ENCODE assay signal across 10 mouse cellular contexts in genomic region chr6:91346071-91346905, GRCm38 (mm10).
DNase-seq lines count a peak whose midpoint lies in the region; ATAC-seq lines count a peak whose summit lies in the region.
"Had no signal": no experiment of that assay in that cellular context is flagged by ENCODE, and none has a peak within 500 bp of the region (broad histone marks: within the 10 kb centered on the region; RNA-seq: fewer than 3 reads in every experiment).

No protein-coding gene starts in this region.

- H3K4me2 ChIP-seq in embryonic facial prominence, embryonic 14.5 days (ENCODE audit: low read depth, low read length), result no peak overlapping the region
- H3K4me2 ChIP-seq in hindbrain, embryonic 16.5 days (ENCODE audit: low read length), result no peak overlapping the region
- H3K4me2 ChIP-seq in neural tube, embryonic 11.5 days (ENCODE audit: low read depth), result no peak overlapping the region

- WGBS in embryonic facial prominence, embryonic 14.5 days, result 36% methylated on average over 8 of the region's 10 CpGs
- 20% methylated on average over 10 of the region's 10 CpGs for WGBS in hindbrain, embryonic 16.5 days
- 19% methylated on average over 10 of the region's 10 CpGs for WGBS in neural tube, embryonic 11.5 days

- H3K9ac ChIP-seq in embryonic facial prominence, embryonic 14.5 days (ENCODE audit: low read depth, low read length), result no peak overlapping the region
- H3K9ac ChIP-seq in hindbrain, embryonic 16.5 days (ENCODE audit: low read depth, low read length), result no peak overlapping the region
- peak overlapping the region; percentile 39 for H3K9ac ChIP-seq in neural tube, embryonic 11.5 days (ENCODE audit: low read length)

- H3K27ac ChIP-seq in embryonic facial prominence, embryonic 14.5 days (replicated peaks; ENCODE audit: low read depth, low read length), result no peak overlapping the region
- H3K27ac ChIP-seq in hindbrain, embryonic 16.5 days (ENCODE audit: low read depth, low read length), result peak overlapping the region; percentile 63
- peak overlapping the region; percentile 88 for H3K27ac ChIP-seq in neural tube, embryonic 11.5 days (ENCODE audit: low read depth, low read length)
- H3K27ac ChIP-seq: limb, embryonic 10.5 days had no signal

- no peak overlapping the region for H3K4me3 ChIP-seq in embryonic facial prominence, embryonic 14.5 days (ENCODE audit: low read depth, low read length)
- H3K4me3 ChIP-seq in hindbrain, embryonic 16.5 days (ENCODE audit: low read length), result no peak overlapping the region
- no peak overlapping the region for H3K4me3 ChIP-seq in neural tube, embryonic 11.5 days (ENCODE audit: low read depth, low read length)
- H3K4me3 ChIP-seq: limb, embryonic 10.5 days had no signal

- H3K4me1 ChIP-seq in embryonic facial prominence, embryonic 14.5 days (ENCODE audit: control insufficient read depth, insufficient read depth, low read length), result 0 out of 2 replicates have a peak, but pooled peaks cover 2% of the 10 kb centered on the region
- H3K4me1 ChIP-seq in hindbrain, embryonic 16.5 days (ENCODE audit: control insufficient read depth, insufficient read depth, low read depth, low read length), result peaks cover 22% of the 10 kb centered on the region
- H3K4me1 ChIP-seq in neural tube, embryonic 11.5 days (ENCODE audit: control insufficient read depth, insufficient read depth, low read length), result peaks cover 46% of the 10 kb centered on the region

- H3K36me3 ChIP-seq in embryonic facial prominence, embryonic 14.5 days (ENCODE audit: control insufficient read depth, insufficient read depth, low read length), result no peaks in the 10 kb centered on the region
- no peaks in the 10 kb centered on the region for H3K36me3 ChIP-seq in hindbrain, embryonic 16.5 days (ENCODE audit: control insufficient read depth, insufficient read depth, low read length)
- H3K36me3 ChIP-seq in neural tube, embryonic 11.5 days (ENCODE audit: control insufficient read depth, insufficient read depth, low read length), result no peaks in the 10 kb centered on the region
- H3K36me3 ChIP-seq: limb, embryonic 10.5 days had no signal

- no peaks in the 10 kb centered on the region for H3K27me3 ChIP-seq in embryonic facial prominence, embryonic 14.5 days (replicated peaks; ENCODE audit: control insufficient read depth, insufficient read depth, low read length)
- H3K27me3 ChIP-seq in hindbrain, embryonic 16.5 days (replicated peaks; ENCODE audit: control insufficient read depth, insufficient read depth, low read length), result no peaks in the 10 kb centered on the region
- H3K27me3 ChIP-seq in neural tube, embryonic 11.5 days (ENCODE audit: control insufficient read depth, insufficient read depth, low read length), result no peaks in the 10 kb centered on the region

- peak; percentile 90 for DNase-seq in embryo, embryonic 10.5 days (ENCODE audit: low spot score)
- DNase-seq in embryonic facial prominence, embryonic 14.5 days (ENCODE audit: low spot score), result peak; percentile 7
- peak; percentile 79 for DNase-seq in neural tube, embryonic 11.5 days (ENCODE audit: low spot score)
- no peak for DNase-seq in urinary bladder, postnatal 10 days (ENCODE audit: low spot score)
- no peak for DNase-seq in cerebellum, adult 9-10 months
- DNase-seq in adrenal gland, postnatal 10 days, result no peak
- DNase-seq: kidney, adult 9 months had no signal

- peak; percentile 18; the same call in 1 of the 2 replicates for ATAC-seq in embryonic facial prominence, embryonic 14.5 days (ENCODE audit: low read depth)
- peak; percentile 82 for ATAC-seq in hindbrain, embryonic 16.5 days
- ATAC-seq in neural tube, embryonic 11.5 days (ENCODE audit: insufficient read depth, low FRiP score, low TSS enrichment), result peak; percentile 85
- ATAC-seq: lung, postnatal 0 days had no signal

- no peaks in the 10 kb centered on the region for H3K9me3 ChIP-seq in embryonic facial prominence, embryonic 14.5 days (ENCODE audit: control insufficient read depth, low read length)
- H3K9me3 ChIP-seq in hindbrain, embryonic 16.5 days (ENCODE audit: control insufficient read depth, low read length), result no peaks in the 10 kb centered on the region
- no peaks in the 10 kb centered on the region for H3K9me3 ChIP-seq in neural tube, embryonic 11.5 days (ENCODE audit: control insufficient read depth, low read length)
- H3K9me3 ChIP-seq: limb, embryonic 10.5 days had no signal

Comparison
In these comparisons a context has a peak if more than half of its experiments do, and no peak if none do; other contexts are left out.
1. DNase-seq: peak in embryo, embryonic 10.5 days (single experiment), embryonic facial prominence, embryonic 14.5 days (single experiment) and neural tube, embryonic 11.5 days (single experiment); none in urinary bladder, postnatal 10 days (single experiment), cerebellum, adult 9-10 months (single experiment) and adrenal gland, postnatal 10 days (single experiment).
2. ATAC-seq: peak in every context shown above with its lines; median percentile 85 in neural tube, embryonic 11.5 days; 82 in hindbrain, embryonic 16.5 days; 18 in embryonic facial prominence, embryonic 14.5 days.